In the genomic region with DNA sequence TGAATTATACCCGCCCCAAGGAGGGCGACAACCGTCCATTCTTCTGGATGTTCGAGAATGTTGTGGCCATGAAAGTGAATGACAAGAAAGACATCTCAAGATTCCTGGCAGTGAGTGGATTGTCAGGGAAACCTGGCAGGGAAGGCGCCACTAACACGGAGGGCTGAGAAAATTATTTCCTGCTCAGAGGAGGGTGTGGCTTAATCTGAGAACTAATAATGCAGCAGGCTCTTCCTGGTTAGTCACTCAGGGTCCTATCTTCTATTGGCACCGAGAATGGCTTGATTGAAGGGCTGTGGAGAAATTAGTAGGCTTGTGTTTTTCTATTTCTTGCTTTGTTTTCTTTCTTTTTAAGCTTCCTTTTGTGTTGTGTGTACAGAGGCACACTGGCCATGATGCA, we compare ENCODE assay signal across 1 mouse cellular context.
TF ChIP-seq lines count a peak whose summit lies in the region.

No protein-coding gene starts in this region.

TF ChIP-seq in MEL, 35 proteins besides CTCF, POLR2A, EP300 and RAD21 (continued from another document):
- TF ChIP-seq TAL1 (IDR thresholded peaks at IDR 0.05; ENCODE audit: low read length) = no peak
- TF ChIP-seq KAT2A (conservative IDR thresholded peaks at IDR 0.05; ENCODE audit: low read depth, low read length) = no peak
- TF ChIP-seq RCOR1 (IDR thresholded peaks at IDR 0.05; ENCODE audit: low read depth, low read length) = no peak
- no peak for TF ChIP-seq POLR2AphosphoS5 (IDR thresholded peaks at IDR 0.05; ENCODE audit: borderline replicate concordance, low read depth, low read length)
- no peak for TF ChIP-seq SMC3 (IDR thresholded peaks at IDR 0.05; ENCODE audit: low read depth, low read length)
- no peak for TF ChIP-seq ZNF384 (IDR thresholded peaks at IDR 0.05; ENCODE audit: low read depth, low read length)
- TF ChIP-seq SIN3A (IDR thresholded peaks at IDR 0.05; ENCODE audit: low read length) = no peak
- TF ChIP-seq TCF12 (IDR thresholded peaks at IDR 0.05; ENCODE audit: low read depth, low read length) = no peak
- TF ChIP-seq POLR2AphosphoS2 (IDR thresholded peaks at IDR 0.05; ENCODE audit: low read length) = no peak
- TF ChIP-seq NRF1 (IDR thresholded peaks at IDR 0.05; ENCODE audit: insufficient read depth, low read depth, low read length, poor library complexity, severe bottlenecking) = no peak
- no peak for TF ChIP-seq BHLHE40 (IDR thresholded peaks at IDR 0.05; ENCODE audit: borderline replicate concordance, low read depth, low read length)
- no peak for TF ChIP-seq MXI1 (IDR thresholded peaks at IDR 0.05; ENCODE audit: low read depth, low read length)
- TF ChIP-seq USF2 (IDR thresholded peaks at IDR 0.05; ENCODE audit: borderline replicate concordance in 1 of 2, insufficient read depth in 1 of 2, low read depth in 1 of 2, low read length in 2 of 2) = no peak
TF ChIP-seq in MEL: peak in this region for 0.
